Mouse (Mus musculus) midbrain, embryonic 10.5 days (tissue): ENCODE results near the gene Zcchc8. TPM values are rescaled to one million over a fixed set of nuclear protein-coding genes. Genes with fewer than 3 reads are reported as not detected.

Source experiments
- DNase-seq: peaks from one replicate; pipeline ENCODE4 v3.0.0-alpha.2; 2017; ENCODE audit warnings: low spot score
- H3K27ac ChIP-seq: fragments of 300-500 bp; sonication (generic); replicated peaks from 2 replicates; pipeline ENCODE4 v1.5.1; 2016; ENCODE audit warnings: mild to moderate bottlenecking
- H3K27me3 ChIP-seq: fragments of 300-500 bp; sonication (generic); 2 replicates; pipeline ENCODE4 v1.6.1; 2016; ENCODE audit warnings: low read depth, mild to moderate bottlenecking; ENCODE audit not compliant: poor library complexity, severe bottlenecking
- H3K36me3 ChIP-seq: fragments of 300-500 bp; sonication (generic); 2 replicates; pipeline ENCODE4 v1.6.1; 2016; ENCODE audit warnings: mild to moderate bottlenecking, moderate library complexity
- H3K4me1 ChIP-seq: fragments of 300-500 bp; sonication (generic); 2 replicates; pipeline ENCODE4 v1.6.1; 2016
- H3K4me3 ChIP-seq: fragments of 300-500 bp; sonication (generic); 2 replicates; pipeline ENCODE4 v1.5.1; 2016; ENCODE audit warnings: mild to moderate bottlenecking, moderate library complexity
- H3K9me3 ChIP-seq: fragments of 300-500 bp; sonication (generic); replicated peaks from 2 replicates; pipeline ENCODE4 v1.6.1; 2016; ENCODE audit warnings: mild to moderate bottlenecking
- WGBS: fragments of 180-500 bp; shearing (Covaris S2); methylation state at CpG from one replicate; pipeline ENCODE4 v1.1.7; 2016; 5-methylcytosine and 5-hydroxymethylcytosine counted together
- polyA plus RNA-seq: library from polyadenylated mRNA; unstranded; fragments of >200 nt; fragmentation: Nextera tagmentation; extraction: Ambion mirVana; gene quantifications from 2 replicates; pipeline ENCODE4 v1.2.1, GENCODE M21; 2016

Zcchc8 gene
- polyA plus RNA-seq, 1 experiment from 2014 or later = 90.1 TPM

DNA sequence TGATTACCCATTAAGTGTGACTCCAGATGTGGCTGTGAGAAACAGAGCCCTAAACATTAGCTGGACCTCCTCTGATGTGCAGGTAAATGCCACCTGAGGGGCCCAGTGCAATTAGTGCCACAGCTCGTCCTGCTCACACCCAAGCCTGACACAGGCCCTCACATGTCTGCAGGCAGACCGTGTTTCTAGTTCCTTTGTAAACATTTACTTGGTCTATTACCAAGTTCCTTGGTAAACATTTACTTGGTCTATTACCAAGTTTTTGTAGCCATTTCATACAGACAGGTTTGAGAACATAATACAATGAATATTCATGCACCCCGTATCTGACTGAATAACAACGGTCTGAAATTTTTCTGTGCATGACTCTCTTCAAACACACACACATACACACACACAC is 11.3 kb downstream of the Zcchc8 start:
- H3K9me3 ChIP-seq = no peaks in the 10 kb centered on the region
- peaks cover 100% of the 10 kb centered on the region for H3K36me3 ChIP-seq
- WGBS = 93% methylated on average over 4 of the region's 4 CpGs
- H3K4me1 ChIP-seq = no peaks in the 10 kb centered on the region
- no peaks in the 10 kb centered on the region for H3K27me3 ChIP-seq
- DNase-seq = no peak
- H3K4me3 ChIP-seq = no peak overlapping the region
- no peak overlapping the region for H3K27ac ChIP-seq

- Histone ChIP-seq H3K36me3 (peaks cover 100% of the 10 kb centered on the region), H3K4me1 (no peaks in the 10 kb centered on the region), H3K4me3 (no peak overlapping the region), H3K9me3 (no peaks in the 10 kb centered on the region), H3K27ac (no peak overlapping the region), H3K27me3 (no peaks in the 10 kb centered on the region)
- WGBS = 94% methylated on average over 12 of the region's 12 CpGs
- no peak for DNase-seq
Observed at GRCm38 (mm10) chr5:123708598-123708997, 12.3 kb downstream of the Zcchc8 start.

DNA sequence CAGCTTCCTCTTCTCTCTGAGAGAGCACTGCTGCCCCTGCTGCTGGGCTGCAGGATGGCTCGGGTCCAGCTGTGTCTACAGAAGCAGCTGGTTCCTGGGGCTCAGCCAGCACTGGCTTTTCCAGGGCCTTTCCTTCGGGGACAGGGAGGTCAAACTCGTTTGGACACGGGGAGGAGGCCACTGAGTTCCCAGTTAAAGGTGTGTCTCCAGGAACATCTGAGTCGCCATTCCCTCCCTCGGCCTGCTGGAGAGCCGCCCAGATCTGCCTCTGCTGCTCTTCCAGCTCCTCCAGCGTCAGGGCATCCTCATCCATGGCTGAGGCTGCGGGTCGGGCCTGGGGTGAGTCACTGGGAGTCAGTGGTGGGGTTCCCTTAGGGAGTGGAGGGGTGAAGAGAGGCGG is 20.3 kb downstream of the Zcchc8 start:
- no peaks in the 10 kb centered on the region for H3K4me1 ChIP-seq
- no peak overlapping the region for H3K27ac ChIP-seq
- H3K36me3 ChIP-seq = peaks cover 89% of the 10 kb centered on the region
- H3K9me3 ChIP-seq = no peaks in the 10 kb centered on the region
- WGBS = 81% methylated on average over 11 of the region's 11 CpGs
- no peaks in the 10 kb centered on the region for H3K27me3 ChIP-seq
- no peak for DNase-seq
- H3K4me3 ChIP-seq = no peak overlapping the region

- Histone ChIP-seq H3K9me3 (no peaks in the 10 kb centered on the region), H3K27me3 (no peaks in the 10 kb centered on the region), H3K4me1 (no peaks in the 10 kb centered on the region), H3K36me3 (peaks cover 75% of the 10 kb centered on the region), H3K27ac (no peak overlapping the region), H3K4me3 (no peak overlapping the region)
- peak; percentile 60 for DNase-seq
- 32% methylated on average over 3 of the region's 3 CpGs for WGBS
Observed at GRCm38 (mm10) chr5:123699198-123699597, 21.7 kb downstream of the Zcchc8 start.

GRCm38 (mm10) chr5:123696961-123697360 is 23.9 kb downstream of the Zcchc8 start:
- Histone ChIP-seq H3K27me3 (no peaks in the 10 kb centered on the region), H3K4me3 (no peak overlapping the region), H3K4me1 (no peaks in the 10 kb centered on the region), H3K27ac (no peak overlapping the region), H3K36me3 (peaks cover 52% of the 10 kb centered on the region), H3K9me3 (no peaks in the 10 kb centered on the region)
- 91% methylated on average over 4 of the region's 4 CpGs for WGBS
- no peak for DNase-seq

DNA sequence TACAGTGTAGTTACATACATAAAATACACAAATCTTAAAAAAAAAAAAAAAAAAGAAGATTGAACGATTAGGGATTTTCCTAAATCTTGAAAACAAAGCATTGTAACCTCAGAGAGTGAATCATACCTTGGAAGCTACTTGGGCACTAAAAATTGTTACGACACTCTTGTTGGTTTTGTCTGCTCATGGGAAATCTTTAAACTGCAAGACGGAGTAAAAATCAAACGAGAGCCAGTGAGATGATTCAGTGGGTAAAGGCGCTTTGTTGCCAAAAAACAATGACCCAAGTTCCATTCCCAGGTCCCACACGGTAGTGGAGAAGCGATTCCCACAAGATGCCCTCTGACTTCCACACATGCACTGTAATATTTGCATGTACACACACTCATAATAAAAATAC is 24.7 kb downstream of the Zcchc8 start:
- DNase-seq = no peak
- H3K9me3 ChIP-seq = no peaks in the 10 kb centered on the region
- H3K4me1 ChIP-seq = no peaks in the 10 kb centered on the region
- WGBS = 96% methylated on average over 7 of the region's 7 CpGs
- H3K27ac ChIP-seq = no peak overlapping the region
- peaks cover 45% of the 10 kb centered on the region for H3K36me3 ChIP-seq
- H3K27me3 ChIP-seq = no peaks in the 10 kb centered on the region
- H3K4me3 ChIP-seq = no peak overlapping the region

GRCm38 (mm10) chr5:123694468-123694867 is 26.4 kb downstream of the Zcchc8 start:
- H3K27ac ChIP-seq = no peak overlapping the region
- peaks cover 28% of the 10 kb centered on the region for H3K36me3 ChIP-seq
- H3K9me3 ChIP-seq = no peaks in the 10 kb centered on the region
- H3K27me3 ChIP-seq = no peaks in the 10 kb centered on the region
- H3K4me1 ChIP-seq = no peaks in the 10 kb centered on the region
- no peak overlapping the region for H3K4me3 ChIP-seq
- 74% methylated on average over 6 of the region's 6 CpGs for WGBS
- DNase-seq = no peak

DNA sequence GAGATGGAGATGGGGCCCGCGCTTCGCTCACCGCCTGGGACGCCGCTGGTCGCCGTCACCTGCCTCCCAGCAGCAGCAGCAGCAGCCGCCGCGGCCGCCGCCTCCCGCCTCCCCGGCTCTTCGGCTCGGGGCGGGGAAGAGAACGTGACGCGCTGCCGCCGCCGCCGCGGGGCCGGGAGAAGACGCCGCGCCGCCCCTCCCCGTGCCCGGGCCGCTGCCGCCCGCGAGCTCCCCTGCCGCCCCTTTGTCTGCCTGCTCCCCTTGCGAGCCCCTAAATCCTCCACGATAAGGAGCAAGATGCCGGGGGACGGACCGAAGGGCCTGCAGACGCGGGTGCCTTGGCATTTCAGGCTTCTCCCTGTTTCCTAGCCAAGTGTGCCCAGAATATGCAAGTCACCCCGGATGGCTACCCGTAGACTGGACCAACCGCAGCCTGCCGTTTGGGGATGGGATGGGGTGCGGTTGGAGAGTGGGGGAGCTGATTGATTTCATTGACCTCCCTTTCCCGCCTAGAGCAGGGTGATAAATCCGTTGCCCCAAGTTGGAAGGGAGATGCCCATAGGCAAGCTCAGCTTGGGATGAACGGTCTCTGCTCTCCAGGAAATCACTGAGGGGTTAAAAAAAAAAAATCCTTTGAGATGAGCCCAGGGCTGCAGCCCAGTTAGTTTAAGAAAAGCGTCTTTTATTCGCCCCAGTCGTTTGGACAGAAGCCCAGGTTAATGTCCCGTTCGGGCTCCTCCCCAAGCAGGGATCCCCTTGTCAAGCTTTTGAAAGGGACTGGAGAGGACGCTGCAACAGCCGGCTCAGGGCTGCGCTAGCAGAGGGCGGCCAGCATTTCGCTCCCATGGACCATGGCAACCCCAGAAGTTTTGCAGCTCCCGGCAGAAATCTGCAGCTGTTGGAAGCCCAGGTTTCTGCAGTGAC is 36.4 kb downstream of the Zcchc8 start, which contains the start of gene Clip1:
TSS of gene Clip1 (minus strand) at position 398 of the 924 bp plus-strand sequence.
- peaks cover 36% of the 10 kb centered on the region for H3K4me1 ChIP-seq
- no peaks in the 10 kb centered on the region for H3K27me3 ChIP-seq
- WGBS = under 1% methylated on average over 58 of the region's 64 CpGs
- no peaks in the 10 kb centered on the region for H3K36me3 ChIP-seq
- DNase-seq = peak; percentile 71
- H3K27ac ChIP-seq = peak within 1 kb of the TSS; percentile 99
- peak within 1 kb of the TSS; percentile 98 for H3K4me3 ChIP-seq
- no peaks in the 10 kb centered on the region for H3K9me3 ChIP-seq

GRCm38 (mm10) chr5:123683377-123684220 is 37.3 kb downstream of the Zcchc8 start:
- under 1% methylated on average over 91 of the region's 92 CpGs for WGBS
- peak overlapping the region; percentile 99 for H3K27ac ChIP-seq
- H3K4me1 ChIP-seq = peaks cover 36% of the 10 kb centered on the region
- peak; percentile 78 for DNase-seq
- peak overlapping the region; percentile 98 for H3K4me3 ChIP-seq
- H3K27me3 ChIP-seq = no peaks in the 10 kb centered on the region
- H3K36me3 ChIP-seq = no peaks in the 10 kb centered on the region
- no peaks in the 10 kb centered on the region for H3K9me3 ChIP-seq

- Histone ChIP-seq H3K36me3 (no peaks in the 10 kb centered on the region; the same call in 1 of the 2 replicates), H3K27me3 (no peaks in the 10 kb centered on the region), H3K27ac (peak overlapping the region; percentile 99), H3K4me1 (peaks cover 36% of the 10 kb centered on the region), H3K9me3 (no peaks in the 10 kb centered on the region), H3K4me3 (peak overlapping the region; percentile 98)
- DNase-seq = no peak
- WGBS = 5% methylated on average over 6 of the region's 6 CpGs
Observed at GRCm38 (mm10) chr5:123683043-123683376, 37.9 kb downstream of the Zcchc8 start.

DNA sequence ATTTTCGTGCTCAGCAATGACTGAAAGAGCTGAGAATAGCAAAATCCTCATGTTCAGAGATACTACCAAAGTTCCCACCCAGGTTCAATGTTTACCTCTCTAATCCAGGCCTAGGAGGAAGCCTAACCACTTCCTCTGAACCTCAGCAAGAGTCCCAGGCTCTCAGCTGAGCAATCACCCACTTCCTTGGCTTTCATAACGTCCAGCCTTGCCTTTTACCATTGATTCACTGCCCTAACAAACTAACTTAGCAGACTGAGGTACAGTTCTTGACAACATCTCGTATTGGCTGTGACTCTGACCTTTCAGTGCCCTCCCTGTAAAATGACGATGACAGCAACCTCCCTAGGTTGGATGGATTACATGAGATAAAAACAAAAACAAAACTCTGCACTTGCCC is 38.5 kb downstream of the Zcchc8 start:
- no peak for DNase-seq
- whole genome bisulfite sequencing = 60% methylated on average over 4 of the region's 4 CpGs
- H3K27ac ChIP-seq = 0 out of 2 replicates have a peak overlapping the region, but pooled peaks have one; percentile 99
- peaks cover 2% of the 10 kb centered on the region for H3K36me3 ChIP-seq
- peaks cover 36% of the 10 kb centered on the region for H3K4me1 ChIP-seq
- H3K9me3 ChIP-seq = no peaks in the 10 kb centered on the region
- peak overlapping the region; percentile 98 for H3K4me3 ChIP-seq
- no peaks in the 10 kb centered on the region for H3K27me3 ChIP-seq

GRCm38 (mm10) chr5:123679546-123680263 is 41.2 kb downstream of the Zcchc8 start:
- DNase-seq = no peak

More at GRCm38 (mm10) chr5:123679546-123680263, 41.2 kb downstream of the Zcchc8 start:
- Histone ChIP-seq H3K36me3 (peaks cover 11% of the 10 kb centered on the region), H3K27ac (no peak overlapping the region), H3K27me3 (no peaks in the 10 kb centered on the region), H3K4me3 (no peak overlapping the region), H3K4me1 (peaks cover 30% of the 10 kb centered on the region), H3K9me3 (no peaks in the 10 kb centered on the region)
- 77% methylated on average over 5 of the region's 5 CpGs for WGBS
